Mouse (Mus musculus): ENCODE results near the gene Chmp6. TPM values are rescaled to one million over a fixed set of nuclear protein-coding genes. Genes with fewer than 3 reads are reported as not detected.

The Chmp6 gene
- total RNA-seq, 2 experiments from 2014 or later = 37.1 to 41.8 TPM

- DNase-seq (ENCODE audit: low spot score in 2 of 2) = peak; percentile 67 to 76
These were observed 22.2 kb downstream of the Chmp6 start for GRCm38 (mm10) chr11:119935457-119935856.

DNA sequence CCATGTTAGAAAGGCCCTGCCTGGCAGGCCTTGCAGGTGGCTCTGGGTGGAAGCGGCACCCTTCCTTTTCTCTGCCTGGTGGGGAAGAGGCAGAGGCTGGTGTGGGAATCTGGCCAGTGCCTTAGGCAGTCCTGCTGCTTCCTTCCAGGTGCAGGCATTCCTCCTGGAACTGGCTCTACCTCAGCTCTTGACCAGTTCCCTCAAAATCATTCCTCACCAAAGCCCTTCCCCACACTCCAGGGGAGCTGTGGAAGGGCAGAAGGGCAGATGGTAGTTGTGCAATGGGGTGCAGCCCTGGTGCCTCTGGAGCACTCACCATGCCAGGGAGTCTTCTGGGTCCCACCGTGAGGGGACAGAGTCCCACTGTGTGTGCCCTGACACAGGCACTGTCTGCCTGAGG, 23.2 kb downstream of the Chmp6 start:
- DNase-seq (ENCODE audit: low spot score in 2 of 2) = no peak

GRCm38 (mm10) chr11:119937216-119937615, 24.0 kb downstream of the Chmp6 start:
- DNase-seq (ENCODE audit: low spot score in 2 of 2) = peak; percentile 69 to 86

- DNase-seq (ENCODE audit: low spot score in 2 of 2) = peak; percentile 64 to 71
These were observed 24.7 kb downstream of the Chmp6 start for GRCm38 (mm10) chr11:119937772-119938502.

- DNase-seq (ENCODE audit: low spot score in 2 of 2) = no peak
These were observed 26.0 kb downstream of the Chmp6 start for GRCm38 (mm10) chr11:119939073-119939710.

GRCm38 (mm10) chr11:119939711-119940106, 26.5 kb downstream of the Chmp6 start:
- DNase-seq (ENCODE audit: low spot score in 2 of 2) = no peak

DNA sequence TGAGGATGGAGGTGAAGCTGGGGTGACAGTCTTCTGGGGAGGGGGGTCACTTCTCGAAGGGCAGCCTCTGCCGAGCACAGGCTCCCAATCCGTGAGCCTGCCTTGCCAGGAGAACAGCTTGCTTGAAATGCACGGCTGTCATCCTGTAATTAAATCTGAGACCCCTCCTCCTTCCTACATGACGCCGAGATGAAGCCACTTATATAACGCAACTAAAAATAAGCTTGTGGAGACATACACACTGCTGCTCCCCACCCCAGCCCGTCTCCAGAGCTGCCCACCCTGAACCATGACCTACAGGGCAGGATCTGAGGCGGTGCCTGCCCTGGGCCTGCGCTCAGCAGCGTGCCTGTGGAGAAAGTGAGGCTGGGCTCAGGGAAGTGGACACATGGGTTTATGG, 26.9 kb downstream of the Chmp6 start:
- peak in 1 of 2 experiments; percentile 44 for DNase-seq (ENCODE audit: low spot score in 2 of 2)

GRCm38 (mm10) chr11:119941794-119942193, 28.6 kb downstream of the Chmp6 start:
- DNase-seq (ENCODE audit: low spot score in 2 of 2) = no peak

GRCm38 (mm10) chr11:119942201-119942726, 29.0 kb downstream of the Chmp6 start:
- no peak for DNase-seq (ENCODE audit: low spot score in 2 of 2)

- peak; percentile 97 to 99 for DNase-seq (ENCODE audit: low spot score in 2 of 2)
These were observed 29.6 kb downstream of the Chmp6 start, which contains the start of gene Baiap2 for GRCm38 (mm10) chr11:119942727-119943427. Gene Baiap2 (plus strand): TSS chr11:119942763.

DNA sequence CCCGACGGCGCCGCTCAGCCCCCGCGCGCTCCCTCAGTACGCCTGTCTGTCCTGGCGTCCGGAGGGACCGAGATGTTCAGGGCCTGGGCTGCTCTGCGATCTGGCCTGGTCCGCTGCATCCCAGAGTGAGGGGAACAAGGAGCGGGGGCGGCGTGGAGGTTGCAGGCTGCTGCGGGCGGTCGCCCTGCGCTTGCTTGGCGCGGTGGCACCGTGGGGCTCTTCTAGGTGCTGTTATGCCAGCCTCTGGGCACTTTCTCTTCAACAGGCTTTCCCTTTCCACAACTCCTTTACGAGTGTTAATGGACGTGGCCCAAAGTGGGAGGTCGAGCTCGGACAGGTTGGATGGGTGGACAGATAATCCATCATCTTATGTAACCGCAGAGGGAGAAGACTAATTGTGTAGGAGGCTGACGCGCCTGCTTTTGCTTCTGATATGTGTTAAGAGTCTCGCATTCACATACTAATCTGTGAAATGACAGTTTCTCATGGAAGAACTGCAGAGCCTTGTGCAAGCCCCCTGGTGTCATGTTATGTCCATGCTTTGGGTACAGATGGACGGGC, 30.3 kb downstream of the Chmp6 start:
- DNase-seq (ENCODE audit: low spot score in 2 of 2) = peak; percentile 50 to 59

DNA sequence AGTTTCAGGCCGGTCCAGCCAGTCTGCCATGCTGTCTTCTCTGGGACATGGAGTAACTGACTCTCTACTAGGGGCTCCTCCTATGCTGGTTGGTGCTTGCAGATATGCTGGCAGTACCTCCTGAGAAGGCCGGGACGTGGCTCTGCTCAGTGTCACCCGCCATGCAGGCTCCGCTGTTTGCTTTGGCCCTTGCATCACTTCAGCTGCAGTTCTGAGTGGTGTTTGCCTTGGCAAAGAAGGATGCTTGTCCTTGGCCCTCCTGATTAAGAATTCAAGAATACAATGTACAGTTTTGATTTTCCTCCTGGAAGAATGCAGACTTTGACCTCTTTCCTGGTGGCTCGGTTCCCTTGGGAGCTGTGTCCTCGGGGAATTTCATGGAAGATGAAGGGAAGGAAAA, 32.1 kb downstream of the Chmp6 start:
- no peak for DNase-seq (ENCODE audit: low spot score in 2 of 2)

DNA sequence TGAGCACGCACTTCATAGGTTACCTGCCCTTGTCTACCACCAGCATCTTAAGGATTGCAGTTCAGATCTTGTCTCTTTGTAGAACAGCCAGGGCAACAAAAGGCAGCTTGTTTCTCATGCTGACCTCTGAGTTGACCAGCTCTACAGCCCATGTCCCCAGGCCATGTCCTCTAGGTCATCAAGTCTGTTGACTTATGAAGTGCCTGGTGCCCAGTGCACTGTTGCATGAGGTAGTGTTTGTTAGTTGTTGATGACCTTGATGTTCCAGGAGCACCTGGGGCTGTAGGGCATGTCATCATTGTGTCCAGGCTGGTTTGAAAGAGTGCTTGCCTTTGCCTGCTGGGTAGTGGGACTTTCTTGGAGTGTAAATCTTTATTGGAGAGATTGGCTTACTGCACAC, 34.2 kb downstream of the Chmp6 start:
- no peak for DNase-seq (ENCODE audit: low spot score in 2 of 2)

- DNase-seq (ENCODE audit: low spot score in 2 of 2) = no peak
These were observed 34.7 kb downstream of the Chmp6 start for GRCm38 (mm10) chr11:119947897-119948296.

- DNase-seq (ENCODE audit: low spot score in 2 of 2) = no peak
These were observed 35.1 kb downstream of the Chmp6 start for GRCm38 (mm10) chr11:119948305-119948704.

DNA sequence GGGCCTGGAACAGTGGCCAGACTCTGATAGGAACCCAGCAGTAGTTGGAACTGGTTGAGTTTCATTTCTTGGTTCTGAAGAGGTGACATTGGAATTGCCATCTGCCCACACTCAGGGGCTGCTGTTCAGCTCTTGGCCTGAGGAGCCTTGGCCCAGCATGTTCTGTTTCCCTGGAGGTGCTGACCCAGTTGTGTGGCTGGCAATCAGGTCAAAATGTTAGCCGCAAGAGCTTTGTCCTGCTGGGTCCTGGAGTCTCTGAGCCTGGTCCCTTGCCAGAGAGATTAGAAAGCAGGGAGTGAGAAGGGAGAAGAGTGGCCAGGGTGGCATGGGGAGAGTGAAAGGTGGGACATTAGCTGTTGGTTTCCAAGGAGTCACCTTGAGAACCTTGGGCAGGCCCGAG, 35.6 kb downstream of the Chmp6 start:
- no peak for DNase-seq (ENCODE audit: low spot score in 2 of 2)

DNA sequence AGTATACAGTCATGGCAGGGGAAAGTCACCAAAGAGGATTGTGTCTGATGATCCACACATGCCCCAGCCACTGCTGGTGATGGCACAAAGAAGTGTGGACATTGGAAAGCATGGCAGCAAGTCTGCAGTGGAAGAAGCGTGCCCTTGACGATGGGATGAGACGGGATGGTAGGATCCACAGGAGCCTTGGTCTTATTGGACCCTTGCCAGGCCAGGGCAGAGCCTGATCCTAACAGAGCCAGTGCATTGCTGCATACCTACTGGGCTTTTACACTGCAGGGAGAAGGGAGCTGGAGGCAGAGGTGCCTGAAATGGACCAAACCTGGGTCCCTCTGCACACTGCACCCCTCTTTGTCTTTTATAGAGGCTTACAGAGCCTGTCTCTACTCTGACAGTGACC, 37.3 kb downstream of the Chmp6 start:
- no peak for DNase-seq (ENCODE audit: low spot score in 2 of 2)

GRCm38 (mm10) chr11:119951326-119951725, 38.1 kb downstream of the Chmp6 start:
- no peak for DNase-seq (ENCODE audit: low spot score in 2 of 2)

GRCm38 (mm10) chr11:119952429-119953224, 39.4 kb downstream of the Chmp6 start:
- DNase-seq (ENCODE audit: low spot score in 2 of 2) = no peak

- DNase-seq (ENCODE audit: low spot score in 2 of 2) = no peak
These were observed 41.0 kb downstream of the Chmp6 start for GRCm38 (mm10) chr11:119954233-119954632.
